ENCODE assay signal across 17 mouse cellular contexts in genomic region chr11:117107837-117108236, GRCm38 (mm10). TPM values are rescaled to one million over a fixed set of nuclear protein-coding genes. Genes with fewer than 3 reads are reported as not detected.
DNase-seq lines count a peak whose midpoint lies in the region; ATAC-seq lines count a peak whose summit lies in the region.
"Had no signal": no experiment of that assay in that cellular context is flagged by ENCODE, and none has a peak within 500 bp of the region (broad histone marks: within the 10 kb centered on the region; RNA-seq: fewer than 3 reads in every experiment).

No protein-coding gene starts in this region.

- no peaks in the 10 kb centered on the region for H3K9me3 ChIP-seq in embryonic facial prominence, embryonic 12.5 days
- H3K9me3 ChIP-seq in embryonic facial prominence, embryonic 10.5 days = no peaks in the 10 kb centered on the region
- no peaks in the 10 kb centered on the region for H3K9me3 ChIP-seq in heart, embryonic 13.5 days
- no peaks in the 10 kb centered on the region for H3K9me3 ChIP-seq in heart, embryonic 10.5 days
- no peaks in the 10 kb centered on the region for H3K9me3 ChIP-seq in limb, embryonic 12.5 days
- no peaks in the 10 kb centered on the region for H3K9me3 ChIP-seq in limb, embryonic 10.5 days (replicated peaks)
- no peaks in the 10 kb centered on the region for H3K9me3 ChIP-seq in limb, embryonic 13.5 days
- H3K9me3 ChIP-seq: hindbrain, embryonic 15.5 days; liver, embryonic 12.5 days; midbrain, embryonic 13.5 days; neural tube, embryonic 13.5 days had no signal

- DNase-seq in embryonic facial prominence, embryonic 10.5 days (ENCODE audit: low spot score) = no peak
- DNase-seq in heart, embryonic 10.5 days (ENCODE audit: low spot score) = no peak
- DNase-seq in limb, embryonic 10.5 days (ENCODE audit: low spot score) = no peak
- DNase-seq in adrenal gland, adult 2 months = no peak
- DNase-seq: kidney, adult 11 months; thymus, postnatal 14 days had no signal

- no peak for ATAC-seq in embryonic facial prominence, embryonic 12.5 days (ENCODE audit: insufficient number of reproducible peaks, insufficient read depth, low FRiP score, low TSS enrichment)
- ATAC-seq in heart, embryonic 13.5 days (ENCODE audit: extremely low read depth, insufficient number of reproducible peaks, low FRiP score, low TSS enrichment) = no peak
- no peak for ATAC-seq in limb, embryonic 12.5 days (ENCODE audit: insufficient number of reproducible peaks, insufficient read depth, low FRiP score, low TSS enrichment, low read depth)
- no peak for ATAC-seq in limb, embryonic 13.5 days (ENCODE audit: low FRiP score, low read depth)
- ATAC-seq: forebrain, postnatal 0 days; inflammation-experienced regulatory T-cells, adult 6 months; liver, embryonic 12.5 days; midbrain, embryonic 13.5 days had no signal

- H3K9ac ChIP-seq in embryonic facial prominence, embryonic 12.5 days = no peak overlapping the region
- no peak overlapping the region for H3K9ac ChIP-seq in heart, embryonic 13.5 days
- no peak overlapping the region for H3K9ac ChIP-seq in limb, embryonic 12.5 days (replicated peaks)
- no peak overlapping the region for H3K9ac ChIP-seq in limb, embryonic 13.5 days
- H3K9ac ChIP-seq: forebrain, postnatal 0 days; hindbrain, embryonic 15.5 days; liver, embryonic 12.5 days; liver, postnatal 0 days; midbrain, embryonic 13.5 days had no signal

- no peaks in the 10 kb centered on the region for H3K36me3 ChIP-seq in embryonic facial prominence, embryonic 12.5 days
- H3K36me3 ChIP-seq in embryonic facial prominence, embryonic 10.5 days (replicated peaks) = no peaks in the 10 kb centered on the region
- no peaks in the 10 kb centered on the region for H3K36me3 ChIP-seq in heart, embryonic 13.5 days
- no peaks in the 10 kb centered on the region for H3K36me3 ChIP-seq in heart, embryonic 10.5 days
- H3K36me3 ChIP-seq in limb, embryonic 12.5 days = no peaks in the 10 kb centered on the region
- H3K36me3 ChIP-seq in limb, embryonic 10.5 days = no peaks in the 10 kb centered on the region
- H3K36me3 ChIP-seq in limb, embryonic 13.5 days = no peaks in the 10 kb centered on the region
- H3K36me3 ChIP-seq: hindbrain, embryonic 15.5 days; liver, embryonic 12.5 days; midbrain, embryonic 13.5 days; neural tube, embryonic 13.5 days had no signal

- H3K4me1 ChIP-seq in embryonic facial prominence, embryonic 12.5 days = peaks cover 33% of the 10 kb centered on the region
- peaks cover 37% of the 10 kb centered on the region for H3K4me1 ChIP-seq in embryonic facial prominence, embryonic 10.5 days
- peaks cover 42% of the 10 kb centered on the region for H3K4me1 ChIP-seq in heart, embryonic 13.5 days
- peaks cover 30% of the 10 kb centered on the region; the same call in 1 of the 2 replicates for H3K4me1 ChIP-seq in heart, embryonic 10.5 days
- H3K4me1 ChIP-seq in limb, embryonic 12.5 days (replicated peaks) = peaks cover 39% of the 10 kb centered on the region
- H3K4me1 ChIP-seq in limb, embryonic 10.5 days = peaks cover 33% of the 10 kb centered on the region
- peaks cover 39% of the 10 kb centered on the region for H3K4me1 ChIP-seq in limb, embryonic 13.5 days

- H3K27me3 ChIP-seq in embryonic facial prominence, embryonic 12.5 days = no peaks in the 10 kb centered on the region
- H3K27me3 ChIP-seq in embryonic facial prominence, embryonic 10.5 days (replicated peaks; ENCODE audit: low read depth, poor library complexity, severe bottlenecking) = no peaks in the 10 kb centered on the region
- no peaks in the 10 kb centered on the region for H3K27me3 ChIP-seq in heart, embryonic 13.5 days (replicated peaks)
- no peaks in the 10 kb centered on the region for H3K27me3 ChIP-seq in heart, embryonic 10.5 days (ENCODE audit: insufficient read depth, poor library complexity, severe bottlenecking)
- H3K27me3 ChIP-seq in limb, embryonic 12.5 days = no peaks in the 10 kb centered on the region
- no peaks in the 10 kb centered on the region for H3K27me3 ChIP-seq in limb, embryonic 10.5 days (ENCODE audit: low read depth, poor library complexity, severe bottlenecking)
- no peaks in the 10 kb centered on the region for H3K27me3 ChIP-seq in limb, embryonic 13.5 days
- H3K27me3 ChIP-seq: hindbrain, embryonic 15.5 days; midbrain, embryonic 13.5 days; neural tube, embryonic 13.5 days had no signal

- no peak overlapping the region for H3K4me2 ChIP-seq in embryonic facial prominence, embryonic 12.5 days (replicated peaks)
- no peak overlapping the region for H3K4me2 ChIP-seq in heart, embryonic 13.5 days
- H3K4me2 ChIP-seq in limb, embryonic 12.5 days = no peak overlapping the region
- no peak overlapping the region for H3K4me2 ChIP-seq in limb, embryonic 13.5 days (replicated peaks)
- H3K4me2 ChIP-seq: hindbrain, embryonic 15.5 days; liver, embryonic 12.5 days; midbrain, embryonic 13.5 days; neural tube, embryonic 13.5 days had no signal

- 0 out of 2 replicates have a peak overlapping the region, but pooled peaks have one; percentile 74 for H3K27ac ChIP-seq in embryonic facial prominence, embryonic 12.5 days
- no peak overlapping the region for H3K27ac ChIP-seq in embryonic facial prominence, embryonic 10.5 days (replicated peaks)
- H3K27ac ChIP-seq in heart, embryonic 13.5 days (replicated peaks) = peak overlapping the region; percentile 72
- no peak overlapping the region for H3K27ac ChIP-seq in heart, embryonic 10.5 days
- H3K27ac ChIP-seq in limb, embryonic 12.5 days = peak overlapping the region; percentile 93
- H3K27ac ChIP-seq in limb, embryonic 10.5 days = no peak overlapping the region
- H3K27ac ChIP-seq in limb, embryonic 13.5 days = peak overlapping the region; percentile 94
- H3K27ac ChIP-seq: liver, embryonic 12.5 days had no signal

- WGBS in embryonic facial prominence, embryonic 12.5 days = 84% methylated on average over 2 of the region's 2 CpGs
- 94% methylated on average over 2 of the region's 2 CpGs for WGBS in embryonic facial prominence, embryonic 10.5 days
- 85% methylated on average over 2 of the region's 2 CpGs for WGBS in heart, embryonic 13.5 days
- WGBS in heart, embryonic 10.5 days = 81% methylated on average over 2 of the region's 2 CpGs
- WGBS in limb, embryonic 12.5 days = 89% methylated on average over 2 of the region's 2 CpGs
- WGBS in limb, embryonic 10.5 days = 95% methylated on average over 2 of the region's 2 CpGs
- WGBS in limb, embryonic 13.5 days = 89% methylated on average over 2 of the region's 2 CpGs

- no peak overlapping the region for H3K4me3 ChIP-seq in embryonic facial prominence, embryonic 12.5 days
- H3K4me3 ChIP-seq in embryonic facial prominence, embryonic 10.5 days = no peak overlapping the region
- no peak overlapping the region for H3K4me3 ChIP-seq in heart, embryonic 13.5 days
- H3K4me3 ChIP-seq in heart, embryonic 10.5 days = no peak overlapping the region
- no peak overlapping the region for H3K4me3 ChIP-seq in limb, embryonic 12.5 days (replicated peaks)
- no peak overlapping the region for H3K4me3 ChIP-seq in limb, embryonic 10.5 days
- H3K4me3 ChIP-seq in limb, embryonic 13.5 days = no peak overlapping the region
- H3K4me3 ChIP-seq: hindbrain, embryonic 15.5 days; liver, embryonic 12.5 days; midbrain, embryonic 13.5 days; neural tube, embryonic 13.5 days had no signal

RNA-seq across cellular contexts. Expression of gene Sec14l1, which starts 7.1 kb away (rescaled TPM):
- polyA plus RNA-seq in embryonic facial prominence, embryonic 12.5 days (2016; fragmentation: Nextera tagmentation; extraction: Ambion mirVana) = 55.6 and 61.0 TPM in 2 replicates
- polyA plus RNA-seq in embryonic facial prominence, embryonic 10.5 days (2016; fragmentation: Nextera tagmentation; extraction: Ambion mirVana) = 50.6 and 51.8 TPM in 2 replicates
- polyA plus RNA-seq in heart, embryonic 13.5 days (2015; fragmentation: Nextera tagmentation; extraction: Ambion mirVana) = 44.5 and 45.3 TPM in 2 replicates
- 46.2 and 56.0 TPM in 2 replicates for polyA plus RNA-seq in heart, embryonic 10.5 days (2016; fragmentation: Nextera tagmentation; extraction: Ambion mirVana)
- 52.6 and 57.5 TPM in 2 replicates for polyA plus RNA-seq in limb, embryonic 12.5 days (2016; fragmentation: Nextera tagmentation; extraction: Ambion mirVana)
- polyA plus RNA-seq in limb, embryonic 10.5 days (2016; fragmentation: Nextera tagmentation; extraction: Ambion mirVana) = 40.1 and 47.8 TPM in 2 replicates
- polyA plus RNA-seq in limb, embryonic 13.5 days (2015; fragmentation: Nextera tagmentation; extraction: Ambion mirVana) = 61.2 and 65.4 TPM in 2 replicates
- total RNA-seq in adrenal gland, adult 2 months (2021) = 100 to 1,000 TPM; 117 to 175 TPM
- polyA plus RNA-seq in adrenal gland, adult 2 months (2012; rRNA removed) = 140 and 161 TPM in 2 replicates

Comparison
In these comparisons a context has a peak if more than half of its experiments do, and no peak if none do; other contexts are left out.
1. H3K27ac ChIP-seq: peak in embryonic facial prominence, embryonic 12.5 days (single experiment), heart, embryonic 13.5 days (single experiment), limb, embryonic 12.5 days (single experiment) and limb, embryonic 13.5 days (single experiment); none in embryonic facial prominence, embryonic 10.5 days (single experiment), heart, embryonic 10.5 days (single experiment) and limb, embryonic 10.5 days (single experiment).